Mouse (Mus musculus) ovary, adult 10 weeks (tissue): ENCODE results near the gene Tmem54. TPM values are rescaled to one million over a fixed set of nuclear protein-coding genes. Genes with fewer than 3 reads are reported as not detected.

ENCODE experiments used
- polyA plus RNA-seq: library from polyadenylated mRNA; stranded (reverse); fragments of 350-450 nt; fragmentation: Illumina TruSeq; extraction: RNeasy Lipid Tissue Mini Kit (QIAGEN cat#74804); gene quantifications from one replicate; pipeline ENCODE4 v1.2.3, GENCODE M21; 2014

Tmem54 gene
- not detected for polyA plus RNA-seq

DNA sequence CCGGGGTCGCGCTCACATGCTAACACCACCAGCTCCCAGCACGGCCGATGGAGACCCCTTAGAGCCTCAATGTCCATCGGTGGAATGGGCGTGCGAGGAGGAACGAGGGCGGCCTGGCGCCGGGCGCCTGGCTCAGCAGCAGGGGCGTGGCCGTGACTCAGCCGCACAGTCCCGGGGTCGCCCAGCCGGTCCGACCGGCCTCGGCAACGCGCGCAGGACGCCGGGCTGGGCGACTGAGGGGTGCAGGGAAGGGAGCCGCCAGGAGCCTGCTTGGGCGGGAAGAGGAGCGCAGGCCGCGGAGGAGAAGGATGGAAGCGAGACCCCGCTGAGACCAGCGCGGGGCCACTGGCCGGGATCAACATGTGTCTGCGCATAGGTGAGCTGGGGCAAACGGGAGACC lies at the start of gene Tmem54:
Gene Tmem54 (plus strand): TSS at position 193 of the 400 bp plus-strand sequence.

DNA sequence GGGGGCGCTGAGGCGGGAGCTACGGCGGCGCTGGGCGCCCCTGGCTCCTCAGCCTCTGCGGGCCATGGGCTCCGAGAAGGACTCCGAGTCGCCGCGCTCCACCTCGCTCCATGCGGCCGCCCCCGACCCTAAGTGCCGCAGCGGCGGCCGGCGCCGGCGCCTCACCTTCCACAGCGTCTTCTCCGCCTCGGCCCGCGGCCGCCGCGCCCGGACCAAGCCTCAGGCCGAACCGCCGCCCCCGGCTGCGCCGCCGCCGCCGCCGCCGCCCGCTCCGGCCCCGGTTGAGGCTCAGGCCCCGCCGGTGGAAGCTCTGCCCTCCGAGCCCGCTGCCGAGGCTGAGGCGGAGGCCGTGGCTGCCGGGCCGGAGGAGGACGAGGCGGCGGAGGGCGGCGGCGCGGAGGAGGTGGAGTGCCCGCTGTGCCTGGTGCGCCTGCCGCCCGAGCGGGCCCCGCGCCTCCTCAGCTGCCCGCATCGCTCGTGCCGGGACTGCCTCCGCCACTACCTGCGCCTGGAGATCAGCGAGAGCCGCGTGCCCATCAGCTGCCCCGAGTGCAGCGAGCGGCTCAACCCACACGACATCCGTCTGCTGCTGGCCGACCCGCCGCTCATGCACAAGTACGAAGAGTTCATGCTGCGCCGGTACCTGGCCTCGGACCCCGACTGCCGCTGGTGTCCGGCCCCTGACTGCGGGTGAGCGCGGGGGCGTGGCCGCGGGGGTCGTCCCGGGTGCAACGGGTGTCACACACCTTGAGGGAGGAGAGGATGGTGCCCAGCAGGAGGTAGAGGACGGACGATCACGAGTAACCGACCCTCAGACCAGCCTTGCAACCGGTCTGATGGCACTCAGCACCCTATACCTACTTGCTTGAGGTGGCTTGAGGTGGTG lies 46.9 kb upstream of the Tmem54 start, which contains the start of gene Rnf19b:
Gene Rnf19b (plus strand): TSS at position 65 of the 886 bp plus-strand sequence.

GRCm38 (mm10) chr4:129121569-129122086 lies 16.3 kb downstream of the Tmem54 start, which contains the start of gene Hpca:
Hpca (minus strand) TSS chr4:129122036.

DNA sequence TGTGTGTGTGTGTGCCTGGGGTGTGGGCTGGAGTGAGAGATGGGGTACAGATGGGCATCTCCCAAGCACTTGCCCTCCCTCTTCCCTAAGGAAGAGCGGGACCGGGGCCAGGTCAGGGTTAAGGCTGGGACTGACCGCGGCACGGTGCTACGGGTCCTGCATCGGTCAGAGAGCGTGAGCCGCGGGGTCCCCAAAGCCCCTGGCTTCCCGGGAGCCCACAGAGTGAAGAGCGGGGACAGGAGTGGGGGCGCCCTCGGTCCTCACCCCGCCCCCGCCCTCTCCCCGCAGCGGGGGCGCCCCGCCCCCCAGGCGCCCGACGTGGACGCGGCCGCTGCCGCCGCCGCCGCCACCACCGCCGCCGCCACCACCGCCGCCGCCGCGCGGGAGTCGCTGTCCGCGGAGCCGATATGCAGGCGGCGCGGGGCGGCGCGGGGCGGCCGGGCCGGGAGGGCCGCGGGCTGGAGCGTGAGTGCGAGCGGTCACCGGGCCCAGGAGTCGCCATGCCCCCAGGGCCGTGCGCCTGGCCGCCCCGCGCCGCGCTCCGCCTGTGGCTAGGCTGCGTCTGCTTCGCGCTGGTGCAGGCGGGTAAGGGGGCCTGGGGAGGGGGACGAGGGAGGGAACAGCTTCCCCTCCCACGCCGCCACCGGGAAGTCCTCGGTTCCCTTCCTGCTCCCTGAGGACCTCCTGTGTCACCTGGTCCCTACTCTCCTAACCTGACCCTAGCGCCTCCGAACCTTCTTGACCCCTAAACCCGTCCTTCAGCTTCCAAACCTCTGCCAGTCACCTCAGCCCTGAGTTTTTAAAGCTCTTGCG lies 31.4 kb downstream of the Tmem54 start, which contains the start of gene Fndc5:
Gene Fndc5 (plus strand): TSS at position 421 of the 813 bp plus-strand sequence.

Other genes starting within 250 kb of the Tmem54 start
- 6.5 TPM for gene Trim62, start 222.0 kb upstream of the Tmem54 start, polyA plus RNA-seq
- gene Azin2, start 143.1 kb upstream of the Tmem54 start, polyA plus RNA-seq: 1.00 TPM
- gene Ak2, start 113.6 kb upstream of the Tmem54 start, polyA plus RNA-seq: 38.0 TPM
- 25.1 TPM for gene Rnf19b, start 47.3 kb upstream of the Tmem54 start, polyA plus RNA-seq
- gene Hpca, start 16.5 kb downstream of the Tmem54 start, polyA plus RNA-seq: not detected
- 6.4 TPM for gene Fndc5, start 31.5 kb downstream of the Tmem54 start, polyA plus RNA-seq
- gene S100pbp, start 84.2 kb downstream of the Tmem54 start, polyA plus RNA-seq: 92.1 TPM
- 8.6 TPM for gene Yars, start 84.2 kb downstream of the Tmem54 start, polyA plus RNA-seq
- gene C77080, start 155.9 kb downstream of the Tmem54 start, polyA plus RNA-seq: 2.3 TPM
- 4.0 TPM for gene Sync, start 182.1 kb downstream of the Tmem54 start, polyA plus RNA-seq
- gene Rbbp4, start 229.8 kb downstream of the Tmem54 start, polyA plus RNA-seq: 398 TPM
- 116 TPM for gene Zbtb8os, start 230.1 kb downstream of the Tmem54 start, polyA plus RNA-seq